Comparison of ENCODE assay signal across 20 mouse cellular contexts in genomic region chr19:51740071-51740470, GRCm38 (mm10).
DNase-seq lines count a peak whose midpoint lies in the region; ATAC-seq and TF ChIP-seq lines count a peak whose summit lies in the region.
"Had no signal": no experiment of that assay in that cellular context is flagged by ENCODE, and none has a peak within 500 bp of the region (broad histone marks: within the 10 kb centered on the region; RNA-seq: fewer than 3 reads in every experiment).

No protein-coding gene starts in this region.

- DNase-seq in kidney, postnatal 0 days (ENCODE audit: low spot score) = peak; percentile 3
- DNase-seq in Muller cell, postnatal 12 days (ENCODE audit: inconsistent ontology term) = peak; percentile 43
- peak; percentile 3 for DNase-seq in embryo, embryonic 10.5 days (ENCODE audit: low spot score)
- no peak for DNase-seq in thymus, postnatal 10 days (ENCODE audit: low spot score in 2 of 2)
- DNase-seq in adrenal gland, adult 8-10 months = no peak
- DNase-seq: adrenal gland, postnatal 25 days; cerebellum, adult 18-20 months; cerebellum, adult 9-11 months; cerebellum, postnatal 36 days; gastrocnemius, postnatal 10 days; heart, adult 18-20 months; heart, postnatal 14 days had no signal

- no peak overlapping the region for H3K27ac ChIP-seq in kidney, postnatal 0 days
- no peak overlapping the region for H3K27ac ChIP-seq in kidney, embryonic 15.5 days
- H3K27ac ChIP-seq: embryonic facial prominence, embryonic 13.5 days; forebrain, embryonic 13.5 days; heart, embryonic 10.5 days; hindbrain, embryonic 13.5 days; hindbrain, postnatal 0 days had no signal

- no peak overlapping the region for H3K4me3 ChIP-seq in kidney, postnatal 0 days (replicated peaks; ENCODE audit: low read depth, low read length)
- H3K4me3 ChIP-seq in kidney, embryonic 15.5 days (replicated peaks) = no peak overlapping the region
- H3K4me3 ChIP-seq: embryonic facial prominence, embryonic 13.5 days; forebrain, embryonic 13.5 days; heart, embryonic 10.5 days; hindbrain, embryonic 13.5 days had no signal

- no peaks in the 10 kb centered on the region for H3K4me1 ChIP-seq in kidney, postnatal 0 days (replicated peaks; ENCODE audit: insufficient read depth, low read length)
- H3K4me1 ChIP-seq in kidney, embryonic 15.5 days = no peaks in the 10 kb centered on the region
- H3K4me1 ChIP-seq: embryonic facial prominence, embryonic 13.5 days; forebrain, embryonic 13.5 days; heart, embryonic 10.5 days; hindbrain, embryonic 13.5 days had no signal

- H3K27me3 ChIP-seq in kidney, postnatal 0 days (ENCODE audit: insufficient read depth, low read length) = no peaks in the 10 kb centered on the region
- no peaks in the 10 kb centered on the region for H3K27me3 ChIP-seq in kidney, embryonic 15.5 days
- H3K27me3 ChIP-seq: CH12.LX; embryonic facial prominence, embryonic 13.5 days; forebrain, embryonic 13.5 days; hindbrain, embryonic 13.5 days had no signal

- TF ChIP-seq CTCF in kidney, postnatal 0 days (IDR thresholded peaks at IDR 0.05; ENCODE audit: low read depth) = no peak

- H3K9ac ChIP-seq in kidney, postnatal 0 days (ENCODE audit: low read depth, low read length) = no peak overlapping the region
- H3K9ac ChIP-seq in kidney, embryonic 15.5 days = no peak overlapping the region
- H3K9ac ChIP-seq: embryonic facial prominence, embryonic 13.5 days; forebrain, embryonic 13.5 days; hindbrain, embryonic 13.5 days had no signal

- WGBS in kidney, postnatal 0 days = 94% methylated on average over 1 of the region's 1 CpGs
- 92% methylated on average over 1 of the region's 1 CpGs for WGBS in kidney, embryonic 15.5 days

- no peaks in the 10 kb centered on the region for H3K36me3 ChIP-seq in kidney, postnatal 0 days (ENCODE audit: insufficient read depth, low read length)
- no peaks in the 10 kb centered on the region for H3K36me3 ChIP-seq in kidney, embryonic 15.5 days
- H3K36me3 ChIP-seq: embryonic facial prominence, embryonic 13.5 days; heart, embryonic 10.5 days; hindbrain, embryonic 13.5 days had no signal

- no peaks in the 10 kb centered on the region for H3K9me3 ChIP-seq in kidney, postnatal 0 days (replicated peaks; ENCODE audit: low read length)
- peaks cover 3% of the 10 kb centered on the region; the same call in 1 of the 2 replicates for H3K9me3 ChIP-seq in kidney, embryonic 15.5 days (replicated peaks)
- H3K9me3 ChIP-seq: embryonic facial prominence, embryonic 13.5 days; forebrain, embryonic 13.5 days; heart, embryonic 10.5 days; hindbrain, embryonic 13.5 days had no signal

- ATAC-seq in kidney, postnatal 0 days (replicated peaks; ENCODE audit: low FRiP score, low read depth) = no peak; the same call in 1 of the 2 replicates
- ATAC-seq in kidney, embryonic 15.5 days (replicated peaks; ENCODE audit: low FRiP score) = no peak
- ATAC-seq: activated CD4-positive, CD25-positive, alpha-beta regulatory T cell, adult 4 months; forebrain, embryonic 13.5 days; hindbrain, postnatal 0 days had no signal

- no peak overlapping the region for H3K4me2 ChIP-seq in kidney, postnatal 0 days (ENCODE audit: low read length)
- no peak overlapping the region for H3K4me2 ChIP-seq in kidney, embryonic 15.5 days
- H3K4me2 ChIP-seq: embryonic facial prominence, embryonic 13.5 days; forebrain, embryonic 13.5 days; hindbrain, embryonic 13.5 days had no signal

Comparison
In these comparisons a context has a peak if more than half of its experiments do, and no peak if none do; other contexts are left out.
1. DNase-seq: peak in kidney, postnatal 0 days (single experiment), Muller cell, postnatal 12 days (single experiment) and embryo, embryonic 10.5 days (single experiment); none in thymus, postnatal 10 days (0 of 2) and adrenal gland, adult 8-10 months (single experiment).